Mouse (Mus musculus): ENCODE data around the gene Olfr384. TPM values are rescaled to one million over a fixed set of nuclear protein-coding genes. Genes with fewer than 3 reads are reported as not detected.

Gene Olfr384
- polyA plus RNA-seq (2012; rRNA removed; ENCODE audit: low replicate concordance) = not detected in 2 replicates

DNA sequence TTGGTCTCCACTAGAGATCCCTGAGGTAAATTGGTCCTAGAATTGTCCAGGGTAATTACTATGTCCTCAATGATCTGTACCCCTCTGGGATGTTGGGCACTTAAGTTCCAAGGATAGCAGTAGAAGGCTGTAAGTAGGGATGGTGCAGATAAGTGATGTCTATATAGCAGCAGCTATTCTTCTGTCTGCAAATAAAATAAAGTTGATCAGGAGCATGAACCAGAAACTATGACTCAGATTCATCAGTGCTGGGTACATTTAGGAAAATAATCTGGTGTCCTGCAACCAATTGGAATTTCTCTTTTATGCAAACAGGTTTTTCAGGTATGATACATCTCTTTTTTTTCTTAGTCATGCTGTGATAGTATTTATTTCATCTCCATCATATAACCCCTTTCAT lies at the start of gene Olfr384:
Olfr384 (plus strand) TSS at position 301 of the 400 bp plus-strand sequence.

GRCm38 (mm10) chr11:73592908-73593307 lies 5.5 kb upstream of the Olfr384 start, which contains the start of gene Olfr385:
Gene Olfr385, minus strand, starts transcription at chr11:73593008.

Other genes with a start within 250 kb of the Olfr384 start
- 0.46 and 0.77 TPM in 2 replicates for gene Olfr20, start 247.8 kb upstream of the Olfr384 start, polyA plus RNA-seq (2012; rRNA removed; ENCODE audit: low replicate concordance)
- not detected in 2 replicates for gene Olfr376, start 227.3 kb upstream of the Olfr384 start, polyA plus RNA-seq (2012; rRNA removed; ENCODE audit: low replicate concordance)
- not detected in 2 replicates for gene Olfr1, start 199.0 kb upstream of the Olfr384 start, polyA plus RNA-seq (2012; rRNA removed; ENCODE audit: low replicate concordance)
- not detected in 2 replicates for gene Olfr378, start 170.1 kb upstream of the Olfr384 start, polyA plus RNA-seq (2012; rRNA removed; ENCODE audit: low replicate concordance)
- gene Olfr380, start 141.1 kb upstream of the Olfr384 start, polyA plus RNA-seq (2012; rRNA removed; ENCODE audit: low replicate concordance) = not detected in 2 replicates
- not detected in 2 replicates for gene Olfr381, start 107.0 kb upstream of the Olfr384 start, polyA plus RNA-seq (2012; rRNA removed; ENCODE audit: low replicate concordance)
- gene Olfr382, start 81.4 kb upstream of the Olfr384 start, polyA plus RNA-seq (2012; rRNA removed; ENCODE audit: low replicate concordance) = not detected in 2 replicates
- gene Olfr385, start 5.6 kb upstream of the Olfr384 start, polyA plus RNA-seq (2012; rRNA removed; ENCODE audit: low replicate concordance) = not detected in 2 replicates
- gene Zfp735, start 90.2 kb downstream of the Olfr384 start, polyA plus RNA-seq (2012; rRNA removed; ENCODE audit: low replicate concordance) = not detected in 2 replicates
- gene Olfr389, start 182.1 kb downstream of the Olfr384 start, polyA plus RNA-seq (2012; rRNA removed; ENCODE audit: low replicate concordance) = not detected in 2 replicates
- gene Olfr390, start 184.4 kb downstream of the Olfr384 start, polyA plus RNA-seq (2012; rRNA removed; ENCODE audit: low replicate concordance) = not detected in 2 replicates
- gene Olfr391-ps, start 204.5 kb downstream of the Olfr384 start, polyA plus RNA-seq (2012; rRNA removed; ENCODE audit: low replicate concordance) = not detected in 2 replicates
- gene Olfr392, start 218.5 kb downstream of the Olfr384 start, polyA plus RNA-seq (2012; rRNA removed; ENCODE audit: low replicate concordance) = not detected in 2 replicates